Mouse (Mus musculus) embryonic stem cell, embryonic (primary cell): Measurements from ENCODE around the gene Sema3f.

Experiments
- CTCF ChIA-PET, 4 experiments: fragments of 300-600 bp in 2 of 4; fragments of 350-600 bp in 2 of 4; sonication (Branson Sonifier 250); formaldehyde crosslinking; loops; one replicate each; lab custom pipeline; 2022; ENCODE audit warnings: inconsistent platforms in 2 of 4; lab: Charles Lee
- POLR2A ChIA-PET, 4 experiments: fragments of 300-600 bp in 2 of 4; fragments of 350-600 bp in 2 of 4; sonication (Branson Sonifier 250); formaldehyde crosslinking; loops; one replicate each; lab custom pipeline; 2022; ENCODE audit warnings: antibody characterized with exemption in 4 of 4, inconsistent platforms in 1 of 4; lab: Charles Lee

Gene Sema3f

DNA sequence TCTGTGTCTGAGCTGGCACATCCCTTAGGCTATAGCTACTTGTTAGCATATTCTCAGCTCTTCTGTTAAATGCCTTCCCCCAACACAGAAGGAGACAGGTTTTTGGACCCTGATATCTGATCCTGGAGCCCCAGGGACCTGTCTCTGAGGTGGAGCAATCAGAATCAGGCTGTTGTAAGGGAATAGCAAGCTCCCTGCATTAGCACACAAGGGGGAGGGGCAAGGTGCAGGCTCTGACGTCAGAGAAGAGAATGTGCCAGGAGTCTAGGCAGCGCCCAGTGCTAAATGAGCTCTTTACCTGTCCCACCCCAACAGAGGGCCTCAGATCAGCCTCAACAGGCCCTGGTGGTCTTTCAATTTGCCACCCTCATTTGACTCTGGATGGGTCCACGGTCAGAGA is 16.8 kb upstream of the Sema3f start:
- ChIA-PET CTCF (interaction anchor here (0.6 to 2.5 kb wide), 17 partner anchors 8 to 875 kb away, joined by 3 to 15 read pairs (median 3); partner anchors contain the start of gene Mst1r (in 1 of the 4)), POLR2A (interaction anchor here in 3 of 4 experiments (0.6 to 3.0 kb wide), 24 partner anchors 8 to 326 kb away, joined by 3 to 15 read pairs (median 4); partner anchors contain the start of gene Amigo3 (in 1 of the 3))

DNA sequence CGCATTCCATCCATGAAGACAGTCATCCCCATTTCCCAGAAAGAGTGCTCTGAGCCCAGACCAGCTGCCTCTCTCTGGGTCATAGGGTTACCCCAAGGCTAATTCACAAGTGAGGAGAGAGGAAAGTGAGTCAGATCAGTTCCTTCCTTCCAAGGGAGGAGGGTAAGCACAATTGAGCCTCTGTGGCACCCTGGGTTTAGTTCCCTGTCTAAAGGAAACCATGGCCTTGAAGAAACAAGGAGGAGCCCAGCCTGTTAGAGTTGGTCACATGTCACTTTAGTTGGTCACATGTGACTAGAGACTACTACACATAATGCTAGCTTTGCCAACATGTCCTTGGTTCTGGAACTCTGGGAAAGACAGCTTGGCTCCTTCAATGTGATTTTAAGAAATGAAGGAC is 14.5 kb upstream of the Sema3f start:
- CTCF ChIA-PET = interaction anchor here (0.8 to 1.9 kb wide), 6 partner anchors 10 to 48 kb away, joined by 3 to 6 read pairs (median 4); no protein-coding TSS in a partner anchor
- POLR2A ChIA-PET = interaction anchor here (0.6 to 4.0 kb wide), 11 partner anchors 9 to 144 kb away, joined by 3 to 11 read pairs (median 3); partner anchors contain the start of genes Sema3f (in 2 of the 4) and Hyal3 (in 1 of the 4)

DNA sequence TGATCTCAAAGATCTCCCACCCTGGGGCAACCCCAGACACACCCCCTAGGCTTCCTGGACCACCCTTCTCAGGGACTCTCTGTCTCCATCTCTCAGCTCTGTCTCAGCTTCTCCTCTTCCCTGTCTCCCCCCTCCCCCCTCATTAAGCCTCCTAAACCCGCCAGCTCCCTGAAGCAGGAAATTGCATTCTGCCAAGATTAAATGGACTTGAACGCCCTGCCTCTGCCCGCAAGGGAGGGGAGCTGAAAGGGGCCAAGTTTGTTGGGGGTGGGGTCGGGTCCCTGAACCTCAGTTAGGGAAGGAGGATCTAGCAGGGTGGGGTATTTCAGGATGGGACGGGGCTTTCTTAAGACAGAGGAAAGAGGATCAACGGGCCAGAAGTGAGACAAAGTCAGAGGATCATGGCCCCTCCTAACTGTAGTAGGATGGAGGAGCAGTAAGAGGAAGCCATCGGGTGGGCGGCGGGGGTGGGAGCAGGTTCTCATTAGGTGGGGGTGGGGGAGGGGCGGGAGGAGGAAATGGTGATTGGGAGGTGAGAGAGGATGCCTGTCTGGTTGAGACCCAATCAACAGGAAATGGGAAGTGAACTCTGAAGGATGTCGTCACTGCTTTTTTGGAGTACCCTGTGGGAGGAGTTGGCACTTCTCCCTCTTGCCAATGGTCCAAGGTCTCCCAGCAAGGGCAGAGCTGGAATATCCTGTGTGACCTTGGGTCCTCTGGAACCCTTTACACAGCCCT is 13.7 kb upstream of the Sema3f start:
- POLR2A ChIA-PET = interaction anchor here (0.8 to 4.0 kb wide), 17 partner anchors 9 to 143 kb away, joined by 3 to 11 read pairs (median 3); partner anchors contain the start of genes Hyal3 (in 1 of the 4) and Sema3f (in 1 of the 4)
- CTCF ChIA-PET = interaction anchor here (0.6 to 2.6 kb wide), 9 partner anchors 10 to 78 kb away, joined by 3 to 7 read pairs (median 4); partner anchors contain the start of gene Sema3f (in 1 of the 4)

GRCm38 (mm10) chr9:107723292-107723691 is 13.0 kb upstream of the Sema3f start:
- POLR2A ChIA-PET = interaction anchor here (0.8 to 4.0 kb wide), 14 partner anchors 9 to 38 kb away, joined by 3 to 11 read pairs (median 3); partner anchors contain the start of gene Sema3f (in 1 of the 4)
- CTCF ChIA-PET = interaction anchor here (0.6 to 2.6 kb wide), 9 partner anchors 9 to 78 kb away, joined by 3 to 7 read pairs (median 4); partner anchors contain the start of gene Sema3f (in 1 of the 4)

GRCm38 (mm10) chr9:107718781-107719540 is 8.7 kb upstream of the Sema3f start:
- POLR2A ChIA-PET = interaction anchor here (0.6 to 3.2 kb wide), 25 partner anchors 8 to 509 kb away, joined by 3 to 12 read pairs (median 4); partner anchors contain the start of genes Rbm5 (in 1 of the 4) and Sema3f (in 1 of the 4)
- CTCF ChIA-PET = interaction anchor here (0.5 to 1.7 kb wide), 12 partner anchors 15 to 1076 kb away, joined by 3 to 5 read pairs (median 3); no protein-coding TSS in a partner anchor

DNA sequence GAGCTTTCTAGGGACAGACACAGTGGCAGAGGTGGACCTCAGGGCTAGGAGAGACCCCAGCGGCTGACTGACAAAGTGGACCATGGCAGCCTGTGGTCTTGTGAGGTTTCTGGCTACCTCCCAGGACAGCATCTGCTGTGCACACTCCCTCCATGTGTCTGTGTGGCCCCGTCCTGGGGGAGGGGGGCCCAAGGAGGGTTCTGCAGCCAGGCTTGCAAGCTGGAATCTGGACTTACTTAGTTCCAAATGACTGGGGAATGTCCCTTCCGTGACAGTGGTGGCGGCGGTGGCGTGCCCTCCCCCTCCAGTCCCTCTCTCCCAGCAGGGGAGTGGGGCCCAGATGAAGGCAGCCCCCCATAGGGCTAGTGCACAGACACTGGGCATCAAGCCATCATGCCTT is 6.7 kb upstream of the Sema3f start:
- ChIA-PET POLR2A (interaction anchor here in 3 of 4 experiments (0.7 to 1.6 kb wide), 3 partner anchors 10 to 65 kb away, joined by 3 to 5 read pairs (median 4); no protein-coding TSS in a partner anchor), CTCF (interaction anchor here in 2 of 4 experiments (0.6 to 1.0 kb wide), 3 partner anchors 15 to 188 kb away, joined by 3 read pairs; no protein-coding TSS in a partner anchor)

- CTCF ChIA-PET = interaction anchor here in 3 of 4 experiments (0.5 to 1.4 kb wide), 4 partner anchors 11 to 352 kb away, joined by 3 to 4 read pairs (median 4); no protein-coding TSS in a partner anchor
- POLR2A ChIA-PET = interaction anchor here in 3 of 4 experiments (0.6 to 1.6 kb wide), 7 partner anchors 11 to 129 kb away, joined by 3 to 5 read pairs (median 3); partner anchors contain the start of gene Sema3b (in 1 of the 3)
Observed at GRCm38 (mm10) chr9:107715632-107716031, 5.4 kb upstream of the Sema3f start.

- CTCF ChIA-PET = interaction anchor here in 3 of 4 experiments (0.6 to 1.4 kb wide), 9 partner anchors 9 to 344 kb away, joined by 3 to 12 read pairs (median 3); no protein-coding TSS in a partner anchor
- POLR2A ChIA-PET = interaction anchor here in 3 of 4 experiments (0.5 to 2.2 kb wide), 13 partner anchors 9 to 1277 kb away, joined by 3 to 8 read pairs (median 3); partner anchors contain the start of genes Cyb561d2 (in 1 of the 3), Nprl2 (in 1 of the 3) and Pfkfb4 (in 1 of the 3)
Observed at GRCm38 (mm10) chr9:107714221-107714952, 4.1 kb upstream of the Sema3f start.

DNA sequence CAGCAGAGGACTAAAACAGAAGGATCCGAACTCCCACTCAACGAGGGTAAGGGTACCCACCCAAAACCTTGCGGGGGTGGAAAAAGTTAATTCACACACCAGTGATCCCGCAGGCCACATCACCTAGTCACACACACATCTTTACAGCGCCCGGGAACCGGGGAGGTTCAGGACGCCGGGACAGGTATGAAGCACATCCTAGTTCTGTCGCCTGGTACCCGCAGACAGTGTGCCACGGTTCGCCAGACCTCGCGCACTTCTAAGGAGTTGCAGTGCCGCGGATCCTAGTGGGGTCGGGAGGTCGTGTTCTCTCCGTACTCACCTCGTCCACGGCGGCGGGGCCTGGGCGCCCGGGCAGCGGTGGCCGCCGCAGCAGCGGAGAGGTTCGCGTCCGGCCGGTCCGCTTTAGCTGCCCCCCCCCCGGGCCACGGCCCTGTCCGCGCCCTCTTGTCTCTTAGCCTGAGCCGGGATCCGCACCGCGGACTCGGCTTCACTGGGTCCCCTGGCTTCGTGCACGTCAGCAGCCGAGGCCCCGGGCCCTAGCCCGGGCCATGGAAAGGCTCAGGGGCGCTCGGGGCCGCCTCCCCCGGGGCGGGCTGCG is 1.1 kb downstream of the Sema3f start:
- POLR2A ChIA-PET = interaction anchor here in 3 of 4 experiments (0.5 to 3.1 kb wide), 8 partner anchors 8 to 468 kb away, joined by 3 to 11 read pairs (median 6); no protein-coding TSS in a partner anchor
- CTCF ChIA-PET = interaction anchor here in 3 of 4 experiments (0.7 to 1.3 kb wide), 6 partner anchors 11 to 263 kb away, joined by 3 read pairs; partner anchors contain the start of gene Gnai2 (in 1 of the 3)

DNA sequence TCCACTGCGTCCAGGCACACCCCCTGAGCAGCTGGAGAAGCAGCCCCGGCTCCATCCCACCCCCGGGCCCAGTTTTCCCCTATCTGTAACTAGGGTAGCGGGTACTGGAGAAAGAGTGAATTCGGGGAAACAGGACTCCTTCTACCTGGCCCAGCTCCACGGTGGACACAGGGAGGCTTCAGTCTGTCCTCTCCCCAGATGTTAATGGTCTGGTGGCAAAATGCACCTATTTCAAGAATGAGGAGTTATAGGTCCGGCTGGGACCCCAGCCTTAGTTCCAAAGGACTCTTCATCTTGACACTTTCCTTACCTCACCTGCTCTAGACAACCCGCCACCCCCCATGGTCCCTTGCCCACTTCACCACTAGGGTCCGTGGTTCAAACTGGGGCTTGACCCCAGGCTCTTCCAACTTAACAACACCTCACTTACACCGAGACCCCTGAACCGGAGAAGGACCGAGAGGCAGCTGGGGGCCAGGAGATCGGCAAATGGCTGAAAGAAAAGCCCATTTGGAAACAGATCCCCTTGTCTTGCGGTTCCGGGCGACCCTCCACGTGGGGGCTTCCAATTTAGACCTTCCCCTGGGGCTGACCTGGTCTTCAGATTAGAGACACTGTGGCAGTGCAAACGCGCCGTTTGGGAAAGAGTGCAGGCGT is 1.7 kb downstream of the Sema3f start:
- ChIA-PET CTCF (interaction anchor here in 3 of 4 experiments (1.0 to 2.3 kb wide), 6 partner anchors 10 to 109 kb away, joined by 3 to 8 read pairs (median 3); no protein-coding TSS in a partner anchor), POLR2A (interaction anchor here in 2 of 4 experiments (1.2 to 3.1 kb wide), 5 partner anchors 11 to 19 kb away, joined by 4 to 10 read pairs (median 6); no protein-coding TSS in a partner anchor)

DNA sequence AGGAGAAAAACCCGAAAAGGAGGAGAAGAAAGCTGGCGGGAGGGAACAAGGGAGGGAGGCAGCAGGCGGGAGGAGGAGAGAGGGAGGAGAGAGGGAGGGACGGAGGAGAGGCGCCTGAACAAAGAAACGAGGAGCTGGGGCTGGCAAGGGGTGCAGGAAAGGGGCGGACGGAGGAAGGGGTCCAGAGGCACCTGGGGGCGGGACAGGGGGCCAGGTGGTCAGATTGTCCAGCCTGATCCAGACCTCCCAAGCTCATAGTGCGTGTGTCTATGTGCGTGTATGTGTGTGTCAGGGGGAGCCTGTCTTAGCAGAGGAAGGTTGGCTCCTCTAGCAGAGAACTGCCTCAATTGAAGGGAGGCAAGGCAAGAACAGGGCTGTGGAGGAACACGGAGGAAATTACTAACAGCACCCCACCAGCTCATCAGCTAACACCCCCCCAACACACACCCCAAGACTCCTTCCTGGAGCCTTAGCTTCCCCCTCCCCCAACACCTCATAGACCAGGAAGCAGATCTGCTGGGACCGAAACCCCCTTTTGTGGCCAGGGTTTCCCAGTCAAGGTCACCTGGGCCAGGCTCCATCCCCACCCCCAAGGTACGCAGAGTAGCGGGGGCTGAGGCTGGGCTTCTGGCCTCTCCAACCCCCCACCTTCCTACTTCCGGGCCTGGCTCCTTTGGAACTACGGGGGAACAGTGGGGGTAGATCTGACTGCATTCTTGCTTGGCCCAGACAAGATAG is 2.4 kb downstream of the Sema3f start:
- ChIA-PET POLR2A (interaction anchor here in 3 of 4 experiments (0.6 to 3.1 kb wide), 12 partner anchors 9 to 116 kb away, joined by 3 to 10 read pairs (median 4); no protein-coding TSS in a partner anchor), CTCF (interaction anchor here in 3 of 4 experiments (0.6 to 2.3 kb wide), 7 partner anchors 23 to 108 kb away, joined by 3 to 8 read pairs (median 3); no protein-coding TSS in a partner anchor)

DNA sequence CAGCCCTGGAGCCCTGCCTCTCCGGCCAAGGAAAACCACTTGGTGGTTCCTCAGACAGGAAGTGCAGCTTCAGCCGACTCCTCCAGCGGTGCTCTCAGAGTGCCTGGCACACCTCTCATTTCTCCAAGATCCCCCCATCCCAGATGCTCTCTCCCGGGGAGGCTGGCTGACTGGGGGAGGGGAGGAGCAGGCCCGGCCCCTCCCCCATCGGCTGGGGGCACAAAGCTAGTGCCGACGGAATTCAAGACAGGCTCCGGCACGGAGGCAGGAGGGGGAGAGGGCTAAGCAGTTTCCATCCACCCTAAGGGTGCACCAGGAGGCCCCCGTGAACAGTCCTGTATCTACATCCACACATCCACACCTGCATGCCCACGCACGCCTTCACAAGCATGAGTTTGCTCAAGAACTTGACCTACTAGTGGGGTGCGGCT is 3.5 kb downstream of the Sema3f start:
- CTCF ChIA-PET = interaction anchor here in 2 of 4 experiments (1.2 to 2.3 kb wide), 5 partner anchors 22 to 94 kb away, joined by 3 to 8 read pairs (median 4); no protein-coding TSS in a partner anchor
- POLR2A ChIA-PET = interaction anchor here in 2 of 4 experiments (0.7 to 3.1 kb wide), 10 partner anchors 8 to 31 kb away, joined by 3 to 10 read pairs (median 4); no protein-coding TSS in a partner anchor

- ChIA-PET POLR2A (interaction anchor here in 2 of 4 experiments (0.7 to 1.9 kb wide), 11 partner anchors 8 to 282 kb away, joined by 3 to 12 read pairs (median 3); partner anchors contain the start of genes Gnai2 (in 1 of the 2) and Inka1 (in 1 of the 2)), CTCF (interaction anchor here (0.5 to 2.2 kb wide), 4 partner anchors 26 to 433 kb away, joined by 3 to 5 read pairs (median 4); no protein-coding TSS in a partner anchor)
Observed at GRCm38 (mm10) chr9:107703337-107704122, 6.7 kb downstream of the Sema3f start.
